Mouse (Mus musculus): ENCODE measurements around the gene Khdc3. TPM values are rescaled to one million over a fixed set of nuclear protein-coding genes. Genes with fewer than 3 reads are reported as not detected.
"Not testable (repeated sequence)": the region's sequence is repeated elsewhere in the genome, so short reads cannot be mapped to it uniquely, and the experiment has no call there.

The Khdc3 gene
- total RNA-seq, 2 experiments from 2014 or later = not detected

DNA sequence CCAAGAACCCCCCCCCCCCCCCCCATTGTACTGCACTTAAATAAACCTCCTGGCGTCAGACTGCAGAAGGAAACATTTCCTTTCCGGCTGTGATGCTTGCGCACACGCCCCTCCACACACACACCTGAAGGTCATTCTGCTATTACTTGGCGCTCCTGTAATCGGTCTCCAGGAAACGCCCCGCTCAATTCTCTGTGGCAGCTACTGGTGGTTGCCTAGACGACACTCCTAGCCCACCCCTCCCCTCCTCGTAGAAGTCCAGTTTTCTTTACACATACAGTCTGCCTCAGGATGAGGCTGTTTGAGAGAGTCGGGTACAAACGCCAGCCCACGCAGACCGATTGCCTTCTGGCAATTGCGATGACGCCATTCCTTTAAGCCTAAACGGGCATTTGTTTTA is 7.1 kb upstream of the Khdc3 start:
- ATAC-seq (replicated peaks; ENCODE audit: low FRiP score, poor library complexity, severe bottlenecking) = no peak

DNA sequence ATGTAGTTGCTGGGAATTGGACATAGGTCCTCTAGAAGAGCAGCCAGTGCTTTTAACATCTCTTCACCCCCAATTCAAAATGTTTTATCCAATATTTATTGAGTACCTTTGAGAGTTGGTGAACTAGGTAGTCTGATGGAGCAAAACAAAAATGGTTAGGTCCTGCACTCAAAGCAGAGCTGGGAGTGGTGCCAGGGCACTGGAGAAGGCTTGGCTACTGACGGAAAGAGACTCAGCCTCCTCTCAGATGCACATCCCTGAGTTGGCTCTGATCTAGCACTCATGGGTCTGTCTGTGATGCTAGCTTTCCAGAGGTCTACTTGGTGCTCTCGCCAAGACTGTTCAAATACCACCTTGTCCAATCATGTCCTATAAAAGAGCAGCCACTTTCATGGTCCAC is 3.7 kb upstream of the Khdc3 start:
- no peak for ATAC-seq (replicated peaks; ENCODE audit: low FRiP score, poor library complexity, severe bottlenecking)

DNA sequence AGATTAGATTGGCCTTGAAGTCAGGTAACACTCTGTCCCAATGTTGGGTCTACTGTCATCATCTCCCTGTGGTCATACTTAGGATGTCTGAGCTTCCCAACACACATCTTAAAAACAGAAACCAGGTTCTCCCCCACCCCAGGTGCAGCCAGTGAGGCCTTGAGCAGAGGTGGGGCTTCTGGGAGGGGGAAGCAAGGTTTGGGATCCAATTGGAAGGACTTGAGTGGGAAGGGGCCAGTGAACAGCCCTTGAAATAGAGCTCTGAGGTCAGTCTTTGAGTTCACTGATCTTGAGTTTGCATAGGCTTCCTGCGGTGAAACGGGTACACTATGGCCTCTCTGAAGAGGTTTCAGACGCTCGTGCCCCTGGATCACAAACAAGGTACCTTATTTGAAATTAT is 545 bp downstream of the Khdc3 start, which contains the start of gene Gm20509:
Gene Gm20509, plus strand, starts transcription at position 290 of the 400 bp plus-strand sequence.
- ATAC-seq (replicated peaks; ENCODE audit: low FRiP score, poor library complexity, severe bottlenecking) = no peak

DNA sequence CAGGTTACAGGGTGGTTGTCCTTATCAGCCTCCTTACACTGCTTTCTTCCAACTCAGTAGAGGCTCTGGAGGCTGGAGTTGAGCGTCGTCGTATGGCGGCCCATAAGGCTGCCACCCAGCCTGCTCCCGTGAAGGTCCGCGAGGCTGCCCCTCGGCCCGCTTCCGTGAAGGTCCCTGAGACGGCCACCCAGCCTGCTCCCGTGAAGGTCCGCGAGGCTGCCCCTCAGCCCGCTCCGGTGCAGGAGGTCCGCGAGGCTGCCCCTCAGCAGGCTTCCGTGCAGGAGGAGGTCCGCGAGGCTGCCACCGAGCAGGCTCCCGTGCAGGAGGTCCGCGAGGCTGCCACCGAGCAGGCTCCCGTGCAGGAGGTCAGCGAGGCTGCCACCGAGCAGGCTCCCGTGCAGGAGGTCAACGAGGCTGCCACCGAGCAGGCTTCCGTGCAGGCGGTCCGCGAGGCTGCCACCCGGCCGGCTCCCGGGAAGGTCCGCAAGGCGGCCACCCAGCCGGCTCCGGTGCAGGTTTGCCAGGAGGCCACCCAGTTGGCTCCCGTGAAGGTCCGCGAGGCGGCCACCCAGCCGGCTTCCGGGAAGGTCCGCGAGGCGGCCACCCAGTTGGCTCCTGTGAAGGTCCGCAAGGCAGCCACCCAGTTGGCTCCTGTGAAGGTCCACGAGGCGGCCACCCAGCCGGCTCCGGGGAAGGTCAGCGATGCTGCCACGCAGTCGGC is 1.7 kb downstream of the Khdc3 start:
- no peak for ATAC-seq (replicated peaks; ENCODE audit: low FRiP score, poor library complexity, severe bottlenecking)

DNA sequence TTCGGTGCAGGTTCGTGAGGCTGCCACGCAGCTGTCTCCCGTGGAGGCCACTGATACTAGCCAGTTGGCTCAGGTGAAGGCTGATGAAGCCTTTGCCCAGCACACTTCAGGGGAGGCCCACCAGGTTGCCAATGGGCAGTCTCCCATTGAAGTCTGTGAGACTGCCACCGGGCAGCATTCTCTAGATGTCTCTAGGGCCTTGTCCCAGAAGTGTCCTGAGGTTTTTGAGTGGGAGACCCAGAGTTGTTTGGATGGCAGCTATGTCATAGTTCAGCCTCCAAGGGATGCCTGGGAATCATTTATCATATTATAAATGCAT is 2.2 kb downstream of the Khdc3 start:
- no peak for ATAC-seq (replicated peaks; ENCODE audit: low FRiP score, poor library complexity, severe bottlenecking)

DNA sequence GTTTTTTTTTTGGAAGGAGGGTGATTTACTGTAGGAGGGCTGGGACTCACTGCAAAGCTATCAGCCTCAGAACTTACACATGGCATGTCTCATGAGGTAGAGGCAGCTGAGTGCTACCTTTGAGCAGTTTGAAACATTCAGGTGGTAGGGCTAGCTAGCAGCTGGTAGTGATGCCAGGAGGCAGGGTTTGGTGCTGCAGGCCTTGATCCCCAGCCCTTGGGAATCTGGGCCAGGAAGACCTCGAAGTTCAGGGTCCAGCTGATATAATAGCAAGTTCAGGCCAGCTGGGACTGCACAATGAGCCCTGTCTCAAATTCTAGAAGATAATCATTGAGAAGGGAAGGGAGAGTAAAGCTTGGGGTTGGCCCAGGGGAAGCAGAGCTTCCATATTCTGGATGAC is 3.5 kb downstream of the Khdc3 start:
- ATAC-seq (replicated peaks; ENCODE audit: low FRiP score, poor library complexity, severe bottlenecking) = no peak

DNA sequence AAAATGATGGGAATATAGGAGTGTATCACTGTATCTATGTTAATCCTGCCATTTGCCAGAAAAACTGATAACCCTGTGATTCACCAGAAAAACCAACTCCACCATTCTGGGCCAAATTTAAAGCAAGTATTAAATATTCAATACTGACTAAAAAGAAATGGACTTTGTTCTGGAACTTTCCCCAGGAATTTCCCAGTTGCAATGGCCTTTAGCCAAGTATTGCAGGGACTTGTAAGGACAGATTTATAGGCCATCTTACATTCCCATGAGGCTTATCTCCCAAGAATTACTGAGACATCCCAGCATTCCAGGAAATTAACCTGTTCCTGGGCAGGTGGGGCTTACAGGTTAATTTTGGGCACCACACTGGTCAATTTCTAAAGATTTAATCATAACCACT is 4.1 kb downstream of the Khdc3 start:
- ATAC-seq (replicated peaks; ENCODE audit: low FRiP score, poor library complexity, severe bottlenecking) = no peak

DNA sequence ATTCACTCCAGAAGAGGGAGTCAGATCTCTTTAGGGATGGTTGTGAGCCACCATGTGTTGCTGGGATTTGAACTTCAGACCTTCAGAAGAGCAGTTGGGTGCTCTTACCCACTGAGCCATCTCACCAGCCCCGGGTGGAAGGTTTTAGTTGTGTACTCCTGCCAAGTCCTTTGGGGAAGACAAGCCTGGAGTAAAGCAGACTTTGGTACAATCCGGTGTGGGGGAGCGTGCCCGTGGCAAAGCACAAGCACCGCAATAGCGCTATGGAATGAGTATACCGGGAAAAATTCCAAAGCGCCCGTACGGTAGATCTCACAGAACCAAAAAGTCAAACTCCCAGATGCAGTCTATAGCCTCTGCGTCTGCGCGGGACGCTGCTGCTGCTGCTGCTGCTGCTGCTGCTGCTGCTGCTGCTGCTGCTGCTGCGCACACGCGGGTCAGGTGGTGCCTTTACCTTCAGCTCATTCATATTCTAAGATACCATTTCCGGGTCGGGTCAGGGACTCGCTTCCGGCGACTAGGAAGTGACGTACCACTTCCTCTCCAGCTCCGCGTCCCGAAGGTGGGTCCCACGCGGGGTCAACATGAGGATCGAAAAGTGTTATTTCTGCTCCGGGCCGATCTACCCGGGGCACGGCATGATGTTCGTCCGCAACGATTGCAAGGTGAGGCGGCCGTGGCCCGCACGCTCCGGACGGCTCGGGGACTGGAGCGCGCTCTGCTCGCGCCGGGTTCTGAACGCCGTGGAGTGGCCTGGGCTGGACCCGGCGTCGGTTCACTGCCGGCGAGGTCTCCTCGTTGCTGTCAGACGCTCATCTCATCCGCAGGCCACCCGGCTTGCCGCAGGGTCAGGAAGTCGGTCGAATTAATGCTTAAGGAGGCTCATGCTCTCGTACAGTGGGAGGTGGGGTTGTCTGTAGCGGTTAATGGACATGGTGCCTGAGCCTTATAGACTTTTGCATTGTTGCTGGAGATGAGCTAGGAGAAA is 11.6 kb downstream of the Khdc3 start, which contains the start of gene Rsl24d1:
Gene Rsl24d1, plus strand, starts transcription at position 508 of the 988 bp plus-strand sequence.
- ATAC-seq (replicated peaks; ENCODE audit: low FRiP score, poor library complexity, severe bottlenecking) = peak; percentile 94

DNA sequence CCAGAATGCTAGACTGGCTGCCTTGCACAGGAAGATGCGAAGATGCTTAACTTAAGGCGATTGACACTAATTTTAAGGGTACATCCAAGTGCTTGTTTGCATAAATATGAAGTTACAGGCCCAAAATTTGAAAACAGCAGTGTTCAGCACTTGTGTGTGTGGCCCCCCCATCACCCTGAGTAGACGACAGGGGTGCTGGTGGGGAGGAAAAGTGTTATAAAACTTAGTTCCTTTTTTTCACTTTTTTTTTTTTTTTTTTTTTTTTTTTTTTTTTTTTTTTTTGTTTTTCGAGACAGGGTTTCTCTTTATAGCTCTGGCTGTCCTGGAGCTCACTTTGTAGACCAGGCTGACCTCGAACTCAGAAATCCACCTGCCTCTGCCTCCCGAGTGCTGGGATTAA is 15.1 kb downstream of the Khdc3 start:
- not testable (repeated sequence) for ATAC-seq (replicated peaks; ENCODE audit: low FRiP score, poor library complexity, severe bottlenecking)

DNA sequence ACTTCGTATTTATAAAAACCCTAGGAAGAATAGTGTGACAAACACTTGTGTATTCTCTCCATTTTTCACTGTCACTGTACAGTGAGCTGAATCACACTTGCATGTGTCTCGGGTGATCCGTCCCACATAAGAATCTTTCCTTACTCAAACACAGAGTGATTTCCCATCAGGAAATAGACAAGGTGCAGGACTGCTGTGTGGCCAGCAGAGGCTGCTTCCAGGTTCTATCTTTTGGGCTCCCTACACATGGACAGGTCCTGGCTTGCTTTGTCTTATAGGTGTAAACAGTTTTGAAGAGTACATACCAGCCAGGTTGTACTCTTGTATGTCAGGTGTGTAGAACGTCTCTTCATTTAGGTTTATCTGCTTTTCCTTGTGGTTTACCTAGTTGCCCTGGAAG is 16.4 kb downstream of the Khdc3 start:
- no peak for ATAC-seq (replicated peaks; ENCODE audit: low FRiP score, poor library complexity, severe bottlenecking)

DNA sequence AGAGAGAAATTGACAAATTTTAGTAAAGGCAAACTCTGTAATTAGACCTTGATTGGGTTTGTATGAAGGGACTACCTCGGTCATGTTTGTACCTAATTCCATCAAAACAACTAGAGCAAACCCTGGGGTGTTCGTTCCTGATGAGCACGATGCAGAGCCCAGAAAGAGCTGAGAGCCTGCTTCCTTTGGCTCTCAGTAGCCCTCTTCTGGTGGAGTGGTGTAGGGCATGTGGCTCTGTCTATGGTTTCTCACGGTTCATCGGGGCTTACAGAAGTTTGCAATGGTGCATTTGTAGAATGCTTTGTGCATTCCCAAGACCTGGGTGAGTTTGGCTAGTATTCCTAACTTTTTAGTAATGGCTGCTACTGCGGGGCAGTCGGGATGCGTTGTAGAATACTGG is 20.1 kb downstream of the Khdc3 start:
- no peak for ATAC-seq (replicated peaks; ENCODE audit: low FRiP score, poor library complexity, severe bottlenecking)

DNA sequence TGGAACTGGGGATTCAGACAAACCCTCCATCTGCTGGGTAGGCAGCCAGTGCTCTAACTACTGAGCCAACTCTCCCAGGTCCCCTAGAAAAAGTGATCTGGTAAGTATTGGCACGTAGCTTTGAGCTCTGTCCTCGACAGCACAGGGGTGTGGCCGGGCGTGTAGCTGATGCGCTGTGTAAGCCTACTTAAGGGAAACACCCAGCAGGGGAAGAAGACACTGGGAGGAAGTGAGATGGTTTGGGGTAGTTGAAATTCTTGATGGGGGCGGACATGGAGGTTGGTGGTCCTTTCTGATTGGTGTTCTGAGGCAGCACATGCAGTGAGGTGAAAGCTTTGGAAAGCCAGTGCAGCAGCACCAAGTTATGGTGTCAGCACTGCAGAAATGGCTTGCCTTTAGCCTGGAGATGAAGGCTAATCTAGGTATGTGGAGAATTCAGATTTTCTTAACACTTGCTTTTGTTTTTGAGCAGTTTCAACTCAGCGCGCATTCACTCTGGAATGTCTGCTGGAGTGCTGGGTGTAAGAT is 23.5 kb downstream of the Khdc3 start:
- ATAC-seq (replicated peaks; ENCODE audit: low FRiP score, poor library complexity, severe bottlenecking) = no peak

DNA sequence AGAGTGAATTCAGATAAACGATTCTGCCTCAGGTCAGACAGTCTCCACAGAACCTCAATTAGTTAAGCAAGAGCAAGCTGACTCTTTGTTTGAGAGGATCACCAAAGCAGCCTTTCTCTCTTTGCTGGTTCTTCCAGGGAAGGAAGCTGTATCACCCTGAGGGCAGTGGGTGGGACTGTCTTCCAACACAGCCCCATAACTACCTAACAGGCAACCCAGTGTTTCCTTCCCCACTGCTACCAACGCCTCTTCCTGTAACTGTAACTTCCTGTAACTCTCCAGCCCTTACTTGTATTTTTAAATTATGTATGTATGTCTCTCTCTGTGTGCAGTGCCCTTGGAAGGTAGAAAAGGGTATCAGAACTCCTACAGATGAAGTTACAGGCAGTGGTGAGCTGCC is 25.8 kb downstream of the Khdc3 start:
- no peak for ATAC-seq (replicated peaks; ENCODE audit: low FRiP score, poor library complexity, severe bottlenecking)

DNA sequence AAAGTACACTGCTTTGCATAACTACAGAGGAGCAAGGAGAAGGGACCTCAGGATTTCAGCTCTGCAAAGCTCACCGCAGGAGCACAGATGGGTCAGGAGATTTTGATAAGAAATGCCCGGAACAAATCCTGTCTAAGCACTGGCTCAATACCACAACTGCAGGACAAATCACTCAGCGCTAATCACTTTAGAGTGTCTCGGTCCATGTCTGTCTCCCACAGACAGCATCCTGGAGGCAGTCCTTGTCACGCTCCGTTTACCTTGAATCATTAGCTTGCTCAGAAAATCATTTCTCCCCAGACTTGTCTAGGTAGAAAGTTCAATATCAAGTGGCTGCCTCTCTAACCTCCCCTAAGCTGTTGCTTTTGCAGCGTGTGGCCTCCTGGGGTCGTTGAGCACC is 28.2 kb downstream of the Khdc3 start:
- ATAC-seq (replicated peaks; ENCODE audit: low FRiP score, poor library complexity, severe bottlenecking) = no peak

DNA sequence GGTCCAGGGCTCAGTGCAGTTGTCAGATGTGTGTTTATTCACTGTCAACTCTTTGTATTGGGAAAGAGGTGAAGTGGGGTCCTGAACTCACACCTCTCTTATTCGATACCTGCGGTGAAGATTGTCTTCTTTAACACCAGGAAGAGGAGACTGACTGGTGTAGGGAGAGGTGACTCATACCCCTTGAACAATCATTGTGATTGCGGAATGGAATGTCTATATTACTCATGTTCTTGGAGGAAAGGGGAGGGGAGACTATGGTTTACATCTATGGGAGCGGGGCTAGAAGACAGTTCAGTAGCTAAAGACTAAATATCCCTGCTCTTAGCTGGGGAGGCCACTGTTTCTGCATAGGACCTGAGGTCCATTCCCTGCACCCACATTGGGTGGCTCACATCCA is 28.9 kb downstream of the Khdc3 start:
- no peak for ATAC-seq (replicated peaks; ENCODE audit: low FRiP score, poor library complexity, severe bottlenecking)

DNA sequence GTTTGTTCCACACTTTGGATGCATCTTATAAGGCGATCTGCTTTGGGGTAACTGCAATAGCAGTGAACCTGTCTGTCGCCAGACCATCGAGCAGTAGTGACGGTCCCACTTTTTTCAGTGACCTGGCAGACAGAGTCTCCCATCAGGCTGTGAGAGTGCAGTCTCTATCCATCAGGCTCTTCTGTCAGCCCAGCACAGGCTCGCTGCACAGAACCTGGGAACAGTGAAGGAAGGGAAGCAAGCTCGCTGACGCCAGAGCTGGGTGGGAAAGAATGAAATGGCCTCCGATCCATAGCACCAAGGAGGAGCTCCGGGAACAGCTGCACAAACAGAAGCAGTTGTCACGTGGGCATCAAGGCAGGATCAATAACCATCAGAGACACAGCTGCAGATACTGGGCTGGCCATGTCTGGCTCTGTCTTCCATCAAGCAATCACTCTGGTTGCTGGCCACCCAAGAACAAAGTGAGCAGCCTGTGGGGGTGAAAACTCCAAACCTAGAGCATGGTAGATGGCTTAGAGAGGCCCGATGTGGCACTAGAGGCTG is 35.8 kb downstream of the Khdc3 start:
- ATAC-seq (replicated peaks; ENCODE audit: low FRiP score, poor library complexity, severe bottlenecking) = no peak

Other genes with a start within 250 kb of the Khdc3 start
- gene Pygo1, start 176.2 kb upstream of the Khdc3 start, total RNA-seq (2015; ENCODE audit: low replicate concordance) = not detected in 2 replicates
- gene Pygo1, start 176.2 kb upstream of the Khdc3 start, total RNA-seq (2017; ENCODE audit: low replicate concordance) = not detected in 2 replicates
- not detected in 2 replicates for gene Dyx1c1, start 143.1 kb upstream of the Khdc3 start, total RNA-seq (2015; ENCODE audit: low replicate concordance)
- gene Dyx1c1, start 143.1 kb upstream of the Khdc3 start, total RNA-seq (2017; ENCODE audit: low replicate concordance) = not detected in 2 replicates
- gene Gm44503, start 143.0 kb upstream of the Khdc3 start, total RNA-seq (2015; ENCODE audit: low replicate concordance) = not detected in 2 replicates
- gene Gm44503, start 143.0 kb upstream of the Khdc3 start, total RNA-seq (2017; ENCODE audit: low replicate concordance) = not detected in 2 replicates
- 2.5 and 4.6 TPM in 2 replicates for gene Ccpg1os, start 116.5 kb upstream of the Khdc3 start, total RNA-seq (2015; ENCODE audit: low replicate concordance)
- gene Ccpg1os, start 116.5 kb upstream of the Khdc3 start, total RNA-seq (2017; ENCODE audit: low replicate concordance) = 0.94 and 6.7 TPM in 2 replicates
- gene Ccpg1, start 116.4 kb upstream of the Khdc3 start, total RNA-seq (2015; ENCODE audit: low replicate concordance) = 42.7 and 47.0 TPM in 2 replicates
- gene Ccpg1, start 116.4 kb upstream of the Khdc3 start, total RNA-seq (2017; ENCODE audit: low replicate concordance) = 88.7 and 93.5 TPM in 2 replicates
- 4.0 and 4.6 TPM in 2 replicates for gene Pigb, start 61.5 kb upstream of the Khdc3 start, total RNA-seq (2015; ENCODE audit: low replicate concordance)
- gene Pigb, start 61.5 kb upstream of the Khdc3 start, total RNA-seq (2017; ENCODE audit: low replicate concordance) = 3.1 and 4.0 TPM in 2 replicates
- 21.7 and 22.2 TPM in 2 replicates for gene Rab27a, start 57.0 kb upstream of the Khdc3 start, total RNA-seq (2015; ENCODE audit: low replicate concordance)
- gene Rab27a, start 57.0 kb upstream of the Khdc3 start, total RNA-seq (2017; ENCODE audit: low replicate concordance) = 27.3 and 28.9 TPM in 2 replicates
- not detected in 2 replicates for gene Gm20509, start 634 bp downstream of the Khdc3 start, total RNA-seq (2015; ENCODE audit: low replicate concordance)
- not detected in 2 replicates for gene Gm20509, start 634 bp downstream of the Khdc3 start, total RNA-seq (2017; ENCODE audit: low replicate concordance)
- 18.3 and 26.1 TPM in 2 replicates for gene Rsl24d1, start 11.6 kb downstream of the Khdc3 start, total RNA-seq (2015; ENCODE audit: low replicate concordance)
- 13.4 and 34.7 TPM in 2 replicates for gene Rsl24d1, start 11.6 kb downstream of the Khdc3 start, total RNA-seq (2017; ENCODE audit: low replicate concordance)